Mouse (Mus musculus): ENCODE measurements at regions not wholly inside any gene's neighbourhood (a gene's known extent, or its start where the extent isn't known, plus 50 kb on each side); places are given as distances from the start of the nearest gene placed in this dataset.

GRCm38 (mm10) chr10:118780831-118781569 is 89.0 kb downstream of the Dyrk2 start:
- no peak for DNase-seq
- H3K36me3 ChIP-seq (ENCODE audit: control insufficient read depth, insufficient read depth, low read length), result no peaks in the 10 kb centered on the region
- H3K4me3 ChIP-seq (ENCODE audit: insufficient read depth, low read depth, low read length), result no peak overlapping the region
- H3K4me1 ChIP-seq (ENCODE audit: control insufficient read depth, insufficient read depth, low read length), result no peaks in the 10 kb centered on the region
- H3K27me3 ChIP-seq (replicated peaks; ENCODE audit: control insufficient read depth, insufficient read depth, low read length), result no peaks in the 10 kb centered on the region
- TF ChIP-seq POLR2A (IDR thresholded peaks at IDR 0.05; ENCODE audit: low read depth, low read length), result no peak
- no peak for TF ChIP-seq CTCF (conservative IDR thresholded peaks at IDR 0.05; ENCODE audit: insufficient read depth, insufficient read length, low read depth, low read length)
- H3K27ac ChIP-seq (ENCODE audit: insufficient read depth, low read depth, low read length), result no peak overlapping the region
- WGBS, result 86% methylated on average over 10 of the region's 10 CpGs

DNA sequence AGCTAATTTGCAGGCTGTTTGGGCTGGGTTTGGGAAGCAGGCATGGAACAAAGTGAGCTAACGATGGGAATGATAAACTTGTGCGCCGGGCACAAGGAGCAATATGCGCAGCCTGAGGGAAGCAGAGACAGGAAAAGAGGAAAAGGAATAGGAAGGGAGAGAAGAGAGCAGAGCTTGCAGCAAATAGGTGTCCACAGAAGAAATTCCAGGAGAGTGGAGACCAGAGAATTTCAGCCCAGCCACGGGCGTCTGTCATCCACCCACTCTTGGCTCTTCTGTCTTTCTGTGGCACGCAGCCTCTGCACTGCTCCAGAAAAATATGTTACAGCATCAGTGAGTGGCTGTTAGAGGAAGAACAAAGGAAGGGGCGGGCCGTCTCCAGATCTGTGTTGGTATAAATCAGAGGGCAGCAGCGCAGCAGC is 88.2 kb downstream of the Dyrk2 start:
- Histone ChIP-seq H3K27me3 (replicated peaks; ENCODE audit: control insufficient read depth, insufficient read depth, low read length) (no peaks in the 10 kb centered on the region), H3K4me1 (ENCODE audit: control insufficient read depth, insufficient read depth, low read length) (no peaks in the 10 kb centered on the region), H3K36me3 (ENCODE audit: control insufficient read depth, insufficient read depth, low read length) (no peaks in the 10 kb centered on the region), H3K4me3 (ENCODE audit: insufficient read depth, low read depth, low read length) (no peak overlapping the region), H3K27ac (ENCODE audit: insufficient read depth, low read depth, low read length) (no peak overlapping the region)
- no peak for TF ChIP-seq CTCF (conservative IDR thresholded peaks at IDR 0.05; ENCODE audit: insufficient read depth, insufficient read length, low read depth, low read length)
- no peak for TF ChIP-seq POLR2A (IDR thresholded peaks at IDR 0.05; ENCODE audit: low read depth, low read length)
- WGBS, result 71% methylated on average over 10 of the region's 10 CpGs
- no peak for DNase-seq

- Histone ChIP-seq H3K36me3 (ENCODE audit: control insufficient read depth, insufficient read depth, low read length) (no peaks in the 10 kb centered on the region), H3K4me1 (ENCODE audit: control insufficient read depth, insufficient read depth, low read length) (no peaks in the 10 kb centered on the region), H3K27me3 (replicated peaks; ENCODE audit: control insufficient read depth, insufficient read depth, low read length) (no peaks in the 10 kb centered on the region), H3K27ac (ENCODE audit: insufficient read depth, low read depth, low read length) (no peak overlapping the region), H3K4me3 (ENCODE audit: insufficient read depth, low read depth, low read length) (no peak overlapping the region)
- TF ChIP-seq CTCF (conservative IDR thresholded peaks at IDR 0.05; ENCODE audit: insufficient read depth, insufficient read length, low read depth, low read length) (no peak), POLR2A (IDR thresholded peaks at IDR 0.05; ENCODE audit: low read depth, low read length) (no peak)
- 76% methylated on average over 6 of the region's 6 CpGs for WGBS
- DNase-seq, result no peak
These were observed 87.4 kb downstream of the Dyrk2 start for GRCm38 (mm10) chr10:118782646-118783045.

- 86% methylated on average over 8 of the region's 8 CpGs for WGBS
- DNase-seq, result no peak
- Histone ChIP-seq H3K36me3 (ENCODE audit: control insufficient read depth, insufficient read depth, low read length) (no peaks in the 10 kb centered on the region), H3K4me3 (ENCODE audit: insufficient read depth, low read depth, low read length) (no peak overlapping the region), H3K27ac (ENCODE audit: insufficient read depth, low read depth, low read length) (no peak overlapping the region), H3K27me3 (replicated peaks; ENCODE audit: control insufficient read depth, insufficient read depth, low read length) (no peaks in the 10 kb centered on the region), H3K4me1 (ENCODE audit: control insufficient read depth, insufficient read depth, low read length) (no peaks in the 10 kb centered on the region)
- TF ChIP-seq POLR2A (IDR thresholded peaks at IDR 0.05; ENCODE audit: low read depth, low read length) (no peak), CTCF (conservative IDR thresholded peaks at IDR 0.05; ENCODE audit: insufficient read depth, insufficient read length, low read depth, low read length) (no peak)
These were observed 82.7 kb downstream of the Dyrk2 start for GRCm38 (mm10) chr10:118787280-118787690.

DNA sequence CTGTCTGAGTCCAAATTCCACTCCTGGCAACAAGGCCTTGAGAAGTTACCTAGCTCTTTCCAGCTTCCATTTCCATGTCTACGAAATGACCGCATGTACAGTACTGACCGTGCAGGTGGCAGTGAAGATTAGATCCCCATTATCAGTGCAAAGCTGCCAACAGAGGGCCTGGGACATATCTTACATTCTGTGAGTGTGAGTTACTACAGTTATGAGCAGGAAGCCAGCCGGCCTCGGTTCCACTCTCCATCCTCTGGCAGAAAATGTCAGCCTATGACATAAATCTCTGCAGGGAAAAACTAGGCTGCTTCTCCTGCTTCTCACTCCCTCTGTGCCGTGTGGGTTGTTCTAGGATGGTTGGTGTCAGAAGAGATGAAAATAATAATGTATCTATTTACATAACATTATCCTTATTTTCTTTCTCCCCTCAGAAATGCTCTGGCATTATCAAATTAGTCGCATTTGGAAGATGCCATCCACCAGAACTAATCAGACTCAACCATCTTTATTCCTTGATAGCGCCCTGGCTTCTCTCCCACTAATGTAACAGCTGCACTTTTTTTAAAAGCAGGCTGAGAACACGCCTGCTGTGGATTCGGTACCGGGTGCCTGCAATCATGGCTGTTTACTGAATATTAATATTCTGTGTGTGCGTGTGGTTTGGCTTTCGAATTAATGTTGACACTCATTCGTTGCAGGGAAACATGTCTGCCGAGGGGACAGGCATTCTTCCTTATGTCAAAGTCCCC is 77.5 kb downstream of the Dyrk2 start:
- 80% methylated on average over 15 of the region's 15 CpGs for WGBS
- DNase-seq, result no peak
- Histone ChIP-seq H3K36me3 (ENCODE audit: control insufficient read depth, insufficient read depth, low read length) (no peaks in the 10 kb centered on the region), H3K4me3 (ENCODE audit: insufficient read depth, low read depth, low read length) (no peak overlapping the region), H3K27ac (ENCODE audit: insufficient read depth, low read depth, low read length) (no peak overlapping the region), H3K4me1 (ENCODE audit: control insufficient read depth, insufficient read depth, low read length) (no peaks in the 10 kb centered on the region), H3K27me3 (replicated peaks; ENCODE audit: control insufficient read depth, insufficient read depth, low read length) (no peaks in the 10 kb centered on the region)
- TF ChIP-seq POLR2A (IDR thresholded peaks at IDR 0.05; ENCODE audit: low read depth, low read length), result no peak
- TF ChIP-seq CTCF (conservative IDR thresholded peaks at IDR 0.05; ENCODE audit: insufficient read depth, insufficient read length, low read depth, low read length), result no peak

- no peak for DNase-seq
- no peak overlapping the region for H3K27ac ChIP-seq (ENCODE audit: insufficient read depth, low read depth, low read length)
- 93% methylated on average over 2 of the region's 2 CpGs for WGBS
These were observed 76.2 kb downstream of the Dyrk2 start for GRCm38 (mm10) chr10:118793794-118794193.

DNA sequence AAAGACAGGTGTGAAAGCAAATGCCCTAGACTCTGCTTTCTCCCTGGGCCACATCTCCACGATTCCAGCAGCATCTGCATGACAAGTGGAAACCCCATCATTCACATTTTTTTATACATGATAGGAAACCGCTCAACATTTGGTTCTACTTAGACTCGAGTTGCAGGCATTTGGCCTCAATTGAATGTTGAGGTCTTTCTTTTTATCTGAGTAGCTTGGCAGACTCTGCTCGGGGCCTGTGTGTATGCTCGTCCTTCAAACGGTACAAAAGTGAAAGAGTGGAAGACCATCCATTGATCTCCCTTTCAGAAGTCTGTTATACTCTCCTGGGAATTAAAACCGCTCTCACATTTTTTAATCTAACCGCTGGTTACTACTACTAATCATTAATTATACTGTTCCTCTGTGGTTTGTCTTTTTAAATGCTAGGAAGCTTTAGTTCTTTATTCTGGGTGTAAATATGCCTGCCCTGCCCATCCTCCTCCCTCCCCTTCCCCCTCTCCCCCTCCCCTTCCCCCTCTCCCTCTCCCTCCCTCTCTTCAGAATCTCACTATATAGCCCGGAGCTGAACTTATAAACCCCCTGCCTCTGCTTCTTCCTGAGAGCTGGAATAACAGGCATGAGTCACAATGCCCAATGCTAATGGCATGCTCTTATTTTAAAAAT is 75.5 kb downstream of the Dyrk2 start:
- Histone ChIP-seq H3K36me3 (ENCODE audit: control insufficient read depth, insufficient read depth, low read length) (no peaks in the 10 kb centered on the region), H3K4me1 (ENCODE audit: control insufficient read depth, insufficient read depth, low read length) (no peaks in the 10 kb centered on the region), H3K27me3 (replicated peaks; ENCODE audit: control insufficient read depth, insufficient read depth, low read length) (no peaks in the 10 kb centered on the region), H3K4me3 (ENCODE audit: insufficient read depth, low read depth, low read length) (no peak overlapping the region), H3K27ac (ENCODE audit: insufficient read depth, low read depth, low read length) (no peak overlapping the region)
- TF ChIP-seq CTCF (conservative IDR thresholded peaks at IDR 0.05; ENCODE audit: insufficient read depth, insufficient read length, low read depth, low read length), result no peak
- TF ChIP-seq POLR2A (IDR thresholded peaks at IDR 0.05; ENCODE audit: low read depth, low read length), result no peak
- WGBS, result 65% methylated on average over 9 of the region's 9 CpGs
- DNase-seq, result no peak

More at GRCm38 (mm10) chr10:118793794-118794193, 76.2 kb downstream of the Dyrk2 start:
- H3K4me1 ChIP-seq (ENCODE audit: control insufficient read depth, insufficient read depth, low read length), result no peaks in the 10 kb centered on the region
- no peaks in the 10 kb centered on the region for H3K36me3 ChIP-seq (ENCODE audit: control insufficient read depth, insufficient read depth, low read length)
- no peaks in the 10 kb centered on the region for H3K27me3 ChIP-seq (replicated peaks; ENCODE audit: control insufficient read depth, insufficient read depth, low read length)
- H3K4me3 ChIP-seq (ENCODE audit: insufficient read depth, low read depth, low read length), result no peak overlapping the region
- TF ChIP-seq CTCF (conservative IDR thresholded peaks at IDR 0.05; ENCODE audit: insufficient read depth, insufficient read length, low read depth, low read length), result no peak
- TF ChIP-seq POLR2A (IDR thresholded peaks at IDR 0.05; ENCODE audit: low read depth, low read length), result no peak
